Mouse (Mus musculus) heart, postnatal 0 days (tissue): ENCODE measurements around the gene Traf7.

Experiments used
- CTCF ChIP-seq: IDR thresholded peaks from 2 replicates; pipeline ENCODE4 v1.5.1; 2016; ENCODE audit warnings: antibody characterized with exemption, control low read depth, low read depth
- EP300 ChIP-seq: IDR thresholded peaks from 2 replicates; pipeline ENCODE4 v1.6.1; 2016; ENCODE audit warnings: antibody characterized with exemption, low read depth

DNA sequence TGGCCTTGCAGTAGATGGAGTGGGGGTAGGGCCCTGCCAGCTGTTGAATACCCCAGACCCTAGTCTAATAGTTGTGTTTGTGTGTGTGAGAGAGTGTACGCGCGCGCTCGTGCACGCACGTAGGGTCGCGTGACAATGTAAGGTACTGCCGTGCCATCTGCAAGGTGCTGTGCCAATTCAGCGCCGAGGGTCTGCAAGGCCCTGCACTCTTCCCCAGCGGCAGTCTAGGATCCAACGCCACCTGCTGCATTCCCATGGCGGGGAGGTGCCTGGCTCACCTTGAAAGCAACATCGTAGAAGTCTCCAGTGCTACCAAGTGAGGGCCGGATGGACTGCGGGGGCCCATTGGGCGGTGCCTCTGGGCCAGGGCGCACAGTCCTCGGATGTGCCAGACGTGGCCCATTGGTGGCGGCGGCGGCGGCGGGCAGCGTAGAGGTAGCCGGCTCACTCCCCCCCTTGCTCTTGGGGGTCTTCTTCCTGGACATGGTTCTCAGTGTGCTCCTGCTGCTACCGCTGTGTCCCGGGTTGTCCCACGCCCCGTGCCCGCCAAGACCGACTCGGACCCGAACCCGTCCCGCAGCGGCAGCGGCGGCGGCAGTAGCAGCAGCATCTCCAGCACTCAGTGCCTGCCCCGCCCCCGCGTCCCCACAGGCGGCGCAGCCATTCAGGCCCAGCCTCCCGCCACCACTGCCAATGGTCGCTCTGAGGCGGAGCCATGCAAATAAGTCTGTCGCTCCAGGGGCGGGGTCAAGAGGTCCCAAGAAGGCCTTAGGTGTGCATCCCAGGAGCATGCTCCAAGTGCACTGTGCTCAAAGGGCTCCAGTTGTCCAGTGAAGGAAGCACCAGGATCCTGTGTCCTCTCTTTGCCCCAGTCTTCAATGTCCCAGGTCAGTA lies 5.6 kb upstream of the Traf7 start:
- TF ChIP-seq CTCF, result 0 out of 2 replicates have a peak, but pooled peaks have one; percentile 10
- no peak for TF ChIP-seq EP300
